Mouse (Mus musculus): ENCODE results near the gene Sesn2.
A peak's percentile ranks its signal among the peaks of the same experiment; 100 is the strongest.
"Not testable (repeated sequence)": the region's sequence is repeated elsewhere in the genome, so short reads cannot be mapped to it uniquely, and the experiment has no call there.

Sesn2 gene

DNA sequence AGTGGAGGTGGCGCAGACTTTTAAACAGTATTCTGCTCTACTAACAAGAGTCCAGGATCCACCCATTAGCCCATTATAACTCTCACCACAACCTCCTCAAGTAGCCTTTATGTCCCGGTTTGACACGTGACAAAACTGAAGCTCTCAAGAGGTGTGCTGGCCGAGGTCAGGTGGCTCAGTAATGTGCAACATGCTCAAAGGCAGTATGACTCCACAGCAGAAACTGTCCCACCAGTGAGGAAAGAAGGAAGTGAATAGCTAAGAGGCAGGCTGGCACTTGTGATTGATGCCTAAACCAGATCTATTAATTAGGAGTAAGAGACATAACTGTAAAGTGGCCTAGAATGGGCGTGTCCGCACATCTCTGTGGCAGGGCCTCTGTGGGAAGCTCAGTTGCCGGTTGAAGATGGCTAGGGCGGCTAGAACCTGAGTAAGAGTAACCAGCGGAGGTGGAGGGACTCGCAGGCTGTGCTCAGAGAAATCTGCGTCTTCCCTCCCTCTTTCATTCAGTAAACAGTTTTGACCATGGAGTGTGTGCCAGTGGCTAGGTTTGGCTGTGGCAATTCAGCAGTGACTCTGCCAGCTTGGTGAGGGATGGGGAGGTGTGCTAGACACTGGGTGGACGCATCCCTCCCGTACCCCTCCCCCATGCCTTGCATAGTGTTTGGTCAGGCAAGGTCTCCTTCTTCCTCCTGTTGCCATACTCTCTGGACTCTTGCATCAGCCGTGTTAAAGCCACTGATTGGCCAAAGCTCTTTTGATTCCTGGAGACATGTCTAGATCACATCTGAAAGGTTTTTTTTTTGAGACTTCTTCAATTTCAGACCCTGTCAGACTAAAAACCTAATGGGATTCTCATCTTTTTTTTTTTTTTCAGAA, 3.3 kb upstream of the Sesn2 start:
- DNase-seq = peak; percentile 53 to 73

DNA sequence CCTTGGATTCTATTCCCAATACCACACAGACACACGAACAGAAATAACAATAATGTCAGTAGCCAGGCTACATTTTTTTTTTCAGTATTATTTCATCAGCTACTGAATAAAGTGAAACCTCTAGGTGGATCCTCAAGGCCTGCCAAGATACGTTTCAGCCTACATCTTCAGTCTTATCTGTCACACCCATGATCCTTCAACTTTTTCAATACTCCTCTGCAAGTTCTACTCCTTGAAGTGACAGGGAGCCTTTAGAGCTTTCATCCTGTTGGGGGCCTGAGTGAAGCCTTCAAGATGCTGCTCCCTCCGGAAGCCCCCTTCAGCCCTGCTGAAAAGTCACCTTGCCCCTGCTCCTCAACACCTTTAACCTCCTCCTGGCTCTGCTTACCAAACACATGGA, 1.8 kb upstream of the Sesn2 start:
- DNase-seq = no peak

DNA sequence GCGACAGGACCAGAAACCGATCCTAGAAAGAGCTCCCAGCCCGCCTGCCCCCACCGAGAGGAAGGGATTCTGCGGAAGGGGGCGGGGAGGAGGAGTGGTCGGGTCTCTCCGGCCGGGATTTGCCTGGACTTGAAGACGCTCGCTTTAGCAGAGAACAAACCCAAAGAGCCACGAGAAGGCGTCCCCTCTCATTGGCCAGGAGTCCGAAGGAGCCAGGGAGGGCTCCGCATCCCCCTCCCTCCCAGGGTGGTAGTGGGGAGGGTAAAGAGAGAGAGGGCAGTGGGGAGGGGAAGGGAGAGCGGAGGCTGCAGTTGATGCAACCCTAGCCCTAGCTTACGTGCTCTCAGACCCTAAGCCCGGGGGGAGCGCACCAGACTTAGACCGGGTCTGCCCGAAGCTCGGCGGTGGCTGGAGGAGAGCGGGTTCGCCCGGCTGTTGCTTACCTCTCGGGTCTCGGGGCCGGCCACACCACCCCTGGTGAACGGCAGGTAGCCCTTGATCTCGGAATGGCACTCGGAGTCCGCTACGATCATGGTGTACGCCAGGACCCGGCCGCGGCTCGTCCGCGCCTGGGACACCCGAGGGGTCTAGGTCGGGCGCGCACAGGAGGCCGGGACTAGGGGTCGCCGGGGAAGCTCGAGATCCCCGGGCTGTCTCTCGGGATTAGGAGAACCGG, 542 bp downstream of the Sesn2 start:
- peak; percentile 84 to 90 for DNase-seq

DNA sequence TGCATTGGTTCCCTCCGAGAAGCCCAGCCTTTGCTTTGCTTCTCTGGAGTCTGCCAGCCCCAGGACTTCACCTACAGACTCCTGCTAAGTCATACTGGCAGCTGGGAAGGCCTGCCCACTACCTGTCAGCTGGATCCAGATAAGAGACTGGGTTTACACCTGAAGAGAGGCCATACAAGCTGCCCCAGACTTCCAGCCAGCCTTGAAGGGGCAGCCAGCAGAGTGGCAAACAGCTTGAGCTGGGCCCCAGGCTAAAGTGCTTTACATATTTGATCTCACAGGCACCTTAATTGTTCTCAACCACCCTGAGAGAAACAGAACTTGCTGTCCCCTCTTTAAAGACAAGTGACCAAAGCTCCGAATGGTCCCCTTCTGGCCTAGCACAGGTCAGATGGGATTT, 3.1 kb downstream of the Sesn2 start:
- DNase-seq = peak; percentile 62 to 79

DNA sequence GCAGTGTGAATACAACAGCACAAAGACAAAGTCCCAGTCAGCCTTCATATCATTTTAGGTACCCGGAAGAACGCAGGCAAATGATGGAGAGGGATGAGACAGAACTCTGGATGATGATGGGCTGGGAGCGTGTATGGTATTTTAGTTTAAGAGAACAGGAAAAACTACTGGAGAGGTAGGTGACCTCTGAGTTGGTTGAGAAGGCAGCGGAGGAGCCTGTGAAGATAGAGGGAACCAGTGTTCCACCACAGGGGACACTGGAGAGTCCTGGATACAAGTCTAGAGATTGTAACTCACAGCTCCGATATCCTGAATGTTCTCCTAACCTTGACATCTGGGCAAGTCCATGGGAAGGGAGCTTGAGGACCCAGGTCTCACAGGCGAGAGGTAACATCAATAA, 4.1 kb downstream of the Sesn2 start:
- no peak for DNase-seq

DNA sequence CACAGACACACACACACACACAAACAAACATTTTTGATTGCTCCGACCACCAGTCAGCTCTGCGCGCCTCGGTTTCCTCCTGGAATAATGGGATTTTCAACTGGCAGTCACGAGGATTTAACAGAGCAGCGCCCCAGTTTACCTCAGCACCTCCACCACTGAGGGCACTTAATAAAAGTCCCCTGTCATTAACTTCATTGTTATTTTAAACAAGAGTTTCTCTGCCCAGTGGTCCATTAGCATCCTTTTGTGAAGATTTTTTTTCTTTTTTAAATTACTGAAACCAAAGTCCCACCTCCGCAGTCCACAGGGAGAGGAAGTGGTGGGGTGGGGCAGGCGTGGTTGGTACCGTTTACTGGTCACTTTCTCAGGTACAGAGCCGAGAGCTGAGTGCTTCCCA, 4.5 kb downstream of the Sesn2 start:
- DNase-seq = no peak

GRCm38 (mm10) chr4:132505034-132505738, 5.1 kb downstream of the Sesn2 start:
- DNase-seq = no peak

DNA sequence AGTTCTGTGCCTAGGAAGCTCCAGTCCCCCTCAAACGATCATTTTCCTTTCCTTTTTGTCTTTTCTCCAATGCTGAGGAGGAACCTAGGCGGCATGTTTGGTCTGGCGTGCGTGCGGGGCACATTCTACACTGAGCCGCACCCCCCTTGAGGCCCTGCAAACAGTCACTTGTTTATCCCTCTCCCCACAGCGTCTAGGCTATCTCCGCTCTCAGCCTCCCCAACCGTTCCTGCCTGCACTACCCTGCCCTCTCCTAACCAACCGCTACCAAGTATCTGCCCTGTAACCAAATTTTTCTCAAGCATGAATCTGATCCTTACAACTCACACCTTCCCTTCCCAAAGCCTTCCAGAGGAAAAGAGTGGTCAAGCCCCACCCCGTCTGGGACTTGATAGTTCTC, 7.0 kb downstream of the Sesn2 start:
- no peak for DNase-seq

GRCm38 (mm10) chr4:132501639-132502038, 8.7 kb downstream of the Sesn2 start:
- no peak for DNase-seq

DNA sequence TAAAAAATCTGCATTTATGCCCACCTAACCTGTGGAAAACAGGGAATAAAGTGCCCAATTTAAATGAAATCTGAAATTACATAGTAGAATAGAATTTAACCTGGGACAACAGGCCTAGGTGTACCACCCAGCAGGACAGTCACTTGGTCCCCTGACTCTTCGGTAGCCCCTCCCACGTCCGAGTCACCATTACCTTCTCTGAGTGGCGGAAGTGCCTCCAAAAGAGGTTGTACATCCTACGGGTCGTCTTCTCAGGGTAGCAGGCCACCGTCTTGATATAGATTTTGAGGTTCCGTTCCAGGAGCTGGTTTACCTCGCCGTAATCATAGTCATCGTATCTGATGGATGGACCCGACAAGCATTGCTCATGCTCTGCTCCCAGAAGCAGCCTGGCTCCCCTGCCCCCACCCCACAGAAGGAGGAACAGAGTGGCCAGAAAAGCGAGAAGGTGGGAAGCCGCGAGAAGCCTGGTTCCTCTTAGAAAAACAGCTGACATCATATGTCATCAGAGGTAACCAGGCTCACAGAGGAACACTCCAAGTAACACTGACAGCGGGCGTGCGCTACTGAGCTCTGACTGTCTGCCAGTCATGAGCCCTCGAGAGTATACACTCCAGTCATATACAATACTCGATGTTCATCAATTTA, 15.9 kb downstream of the Sesn2 start:
- DNase-seq = peak; percentile 46 to 55

GRCm38 (mm10) chr4:132492178-132493060, 17.9 kb downstream of the Sesn2 start:
- DNase-seq = no peak

- DNase-seq = peak; percentile 61 to 67
Observed at GRCm38 (mm10) chr4:132491748-132492147, 18.6 kb downstream of the Sesn2 start.

- no peak for DNase-seq
Observed at GRCm38 (mm10) chr4:132491057-132491456, 19.2 kb downstream of the Sesn2 start.

DNA sequence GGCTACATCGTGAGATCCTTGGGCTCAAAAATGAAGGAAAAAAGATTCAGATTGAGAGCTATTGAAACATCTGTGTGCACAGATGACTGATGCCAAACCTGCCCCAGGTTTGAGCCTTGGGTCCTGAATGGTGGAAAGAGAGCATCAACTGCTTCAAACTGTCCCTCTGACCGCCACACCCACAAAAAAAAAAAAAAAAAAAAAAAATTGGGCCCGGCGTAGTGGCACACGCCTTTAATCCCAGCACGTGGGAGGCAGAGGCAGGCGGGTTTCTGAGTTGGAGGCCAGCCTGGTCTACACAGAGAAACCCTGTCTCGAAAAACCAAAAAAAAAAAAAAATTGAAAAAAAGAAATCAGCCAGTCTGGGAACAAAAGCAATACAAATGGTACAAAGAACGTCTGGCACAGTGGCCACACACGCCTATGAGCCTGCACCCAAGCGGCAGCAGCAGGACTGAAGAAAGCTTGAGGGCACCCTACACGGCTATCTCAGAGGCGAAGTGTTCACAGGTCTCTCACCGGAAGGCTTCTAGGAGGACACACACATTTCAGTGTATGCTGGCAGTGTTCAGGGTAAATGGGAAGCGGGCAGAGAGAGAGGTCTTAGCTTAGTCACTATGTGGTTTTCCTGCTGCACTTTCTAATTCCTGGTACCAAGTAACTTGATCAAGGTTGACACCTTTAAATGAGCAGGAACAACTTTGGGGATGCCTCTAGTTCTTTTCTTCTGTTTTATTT, 19.9 kb downstream of the Sesn2 start:
- DNase-seq = no peak

DNA sequence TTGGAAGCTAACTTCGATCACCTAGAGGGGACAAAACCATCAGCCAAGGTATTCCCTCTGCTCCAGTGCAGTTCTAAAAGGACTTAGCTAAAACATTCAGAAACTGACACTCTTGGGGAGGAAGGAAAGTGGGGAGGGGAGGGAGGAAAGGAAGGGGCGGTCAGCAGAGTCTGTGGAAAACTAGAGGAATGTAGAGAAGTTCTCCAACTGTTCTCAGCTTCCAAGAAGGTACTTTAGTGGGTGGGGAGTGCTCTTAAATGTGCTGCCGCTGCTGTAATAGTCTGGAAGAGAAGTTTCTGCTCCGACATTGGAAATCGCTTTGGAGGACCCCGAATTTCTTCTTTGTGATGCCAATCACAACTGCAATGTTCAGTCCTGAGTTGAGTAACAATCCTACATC, 21.3 kb downstream of the Sesn2 start:
- peak in 1 of 2 experiments; percentile 43 for DNase-seq

DNA sequence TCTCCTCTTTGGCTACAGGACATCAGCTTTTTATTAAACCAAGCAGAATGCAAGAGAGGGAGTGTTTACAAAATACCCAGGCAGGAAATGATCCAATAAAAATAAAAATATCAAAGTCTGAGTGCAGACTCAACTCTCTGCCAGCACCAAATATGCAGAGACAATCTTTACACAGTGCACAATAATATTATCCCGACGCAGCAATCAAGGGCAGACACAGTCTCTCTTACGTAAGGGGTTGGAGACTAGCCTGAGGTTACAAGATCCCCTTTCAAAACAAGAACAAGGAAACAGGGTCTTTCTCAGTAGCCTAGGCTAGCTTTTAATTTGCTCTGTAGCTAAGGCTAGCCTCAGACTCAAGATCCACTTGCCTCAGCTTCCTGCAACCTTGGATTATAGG, 21.8 kb downstream of the Sesn2 start:
- peak in 1 of 2 experiments; percentile 40 for DNase-seq

GRCm38 (mm10) chr4:132484820-132485219, 25.5 kb downstream of the Sesn2 start:
- DNase-seq = no peak

GRCm38 (mm10) chr4:132484231-132484630, 26.1 kb downstream of the Sesn2 start:
- no peak for DNase-seq

DNA sequence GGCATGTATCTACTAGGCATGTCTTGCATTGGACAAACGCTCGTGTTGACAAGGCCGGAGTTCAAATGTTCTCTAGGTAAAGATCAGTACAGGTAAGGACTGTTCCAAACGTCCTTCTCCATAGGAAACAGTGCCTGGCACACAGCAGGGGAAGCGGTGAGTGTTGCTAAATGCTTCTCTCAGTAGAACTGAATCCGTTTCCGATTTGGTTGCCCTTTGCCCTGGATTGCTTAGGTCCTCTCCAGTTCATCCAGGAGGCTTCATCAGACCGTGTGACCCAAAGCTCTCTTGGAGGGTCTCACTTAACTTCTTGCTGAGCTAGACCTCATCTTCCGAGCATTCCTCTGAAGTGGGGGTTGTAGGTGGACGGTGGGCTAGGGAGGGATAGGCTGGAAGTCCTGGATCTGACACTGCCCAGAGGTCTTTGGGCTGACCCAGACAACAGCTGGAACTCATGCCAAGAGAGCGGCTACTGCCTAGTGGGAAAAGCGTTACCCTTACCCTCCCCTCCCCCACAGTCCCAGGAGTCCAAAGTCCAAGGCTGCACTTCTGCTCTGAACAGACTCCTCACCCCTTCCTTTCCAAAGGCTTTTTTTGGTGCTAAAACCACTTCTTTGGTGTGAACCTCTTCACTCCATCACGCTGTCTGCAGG, 27.2 kb downstream of the Sesn2 start:
- DNase-seq = no peak

- not testable (repeated sequence) for DNase-seq
Observed at GRCm38 (mm10) chr4:132482104-132482503, 28.2 kb downstream of the Sesn2 start.

DNA sequence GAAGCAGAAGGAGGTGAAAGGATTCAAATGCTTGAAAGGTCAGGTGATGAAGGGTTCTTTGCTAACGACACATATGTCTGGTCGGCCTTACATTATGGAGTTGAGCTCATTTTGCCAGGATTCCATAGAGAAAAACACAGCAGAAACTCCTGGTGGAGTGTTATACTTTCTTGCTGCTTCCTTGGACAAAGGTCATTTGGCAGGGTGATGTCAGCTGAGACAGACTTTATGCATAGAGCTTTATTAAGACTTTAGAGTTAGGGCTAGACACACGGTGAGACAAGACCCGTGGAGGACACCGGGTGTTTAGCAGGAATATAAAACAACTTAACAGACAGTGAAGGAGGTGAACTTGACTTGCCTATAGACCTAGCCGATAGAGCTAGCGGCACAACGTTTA, 32.5 kb downstream of the Sesn2 start:
- DNase-seq = no peak
